ENCODE assay signal across 25 mouse cellular contexts in genomic region chr7:117652637-117653036, GRCm38 (mm10).
"Had no signal": no experiment of that assay in that cellular context is flagged by ENCODE, and none has a peak within 500 bp of the region (broad histone marks: within the 10 kb centered on the region; RNA-seq: fewer than 3 reads in every experiment).

No protein-coding gene starts in this region.

- DNase-seq: gastrocnemius, postnatal 14 days; gastrocnemius, postnatal 36 days; heart, adult 18-20 months; heart, postnatal 10 days; heart, postnatal 36 days; kidney, adult 11 months; kidney, adult 2 months; kidney, adult 9 months; kidney, postnatal 14 days; kidney, postnatal 36 days; liver; liver, embryonic 13.5 days had no signal

- H3K27me3 ChIP-seq: heart, embryonic 12.5 days; hindbrain, embryonic 13.5 days; hindbrain, embryonic 15.5 days; kidney, embryonic 15.5 days; limb, embryonic 12.5 days; liver, embryonic 13.5 days had no signal

- H3K9ac ChIP-seq: heart, embryonic 12.5 days; hindbrain, embryonic 13.5 days; hindbrain, embryonic 15.5 days; kidney, embryonic 15.5 days; limb, embryonic 12.5 days; liver, embryonic 13.5 days had no signal

- H3K4me2 ChIP-seq: heart, embryonic 12.5 days; hindbrain, embryonic 13.5 days; hindbrain, embryonic 15.5 days; kidney, embryonic 15.5 days; limb, embryonic 12.5 days; liver, embryonic 11.5 days; liver, embryonic 13.5 days had no signal

- H3K4me1 ChIP-seq: heart, embryonic 10.5 days; heart, embryonic 12.5 days; hindbrain, embryonic 13.5 days; hindbrain, embryonic 15.5 days; kidney, embryonic 15.5 days; limb, embryonic 12.5 days; liver, embryonic 13.5 days had no signal

- H3K36me3 ChIP-seq: hindbrain, embryonic 15.5 days; limb, embryonic 10.5 days; liver, embryonic 13.5 days had no signal

- H3K27ac ChIP-seq: heart, embryonic 10.5 days; hindbrain, embryonic 13.5 days; hindbrain, embryonic 15.5 days; hindbrain, postnatal 0 days; kidney, embryonic 15.5 days; kidney, postnatal 0 days; layer of hippocampus, adult 2 months; left cerebral cortex, adult 2 months; limb, embryonic 10.5 days; limb, embryonic 12.5 days; liver, embryonic 13.5 days had no signal

- H3K9me3 ChIP-seq: heart, embryonic 10.5 days; heart, embryonic 12.5 days; hindbrain, embryonic 13.5 days; hindbrain, embryonic 15.5 days; kidney, embryonic 15.5 days; limb, embryonic 10.5 days; limb, embryonic 12.5 days; liver, embryonic 13.5 days had no signal

- H3K4me3 ChIP-seq: heart, embryonic 10.5 days; heart, embryonic 12.5 days; hindbrain, embryonic 13.5 days; hindbrain, embryonic 15.5 days; kidney, embryonic 15.5 days; layer of hippocampus, adult 2 months; left cerebral cortex, adult 2 months; limb, embryonic 10.5 days; limb, embryonic 12.5 days; liver, embryonic 13.5 days had no signal

- ATAC-seq: hindbrain, postnatal 0 days; intestine, embryonic 16.5 days had no signal
